ENCODE assay signal across 25 mouse cellular contexts in the genomic region with DNA sequence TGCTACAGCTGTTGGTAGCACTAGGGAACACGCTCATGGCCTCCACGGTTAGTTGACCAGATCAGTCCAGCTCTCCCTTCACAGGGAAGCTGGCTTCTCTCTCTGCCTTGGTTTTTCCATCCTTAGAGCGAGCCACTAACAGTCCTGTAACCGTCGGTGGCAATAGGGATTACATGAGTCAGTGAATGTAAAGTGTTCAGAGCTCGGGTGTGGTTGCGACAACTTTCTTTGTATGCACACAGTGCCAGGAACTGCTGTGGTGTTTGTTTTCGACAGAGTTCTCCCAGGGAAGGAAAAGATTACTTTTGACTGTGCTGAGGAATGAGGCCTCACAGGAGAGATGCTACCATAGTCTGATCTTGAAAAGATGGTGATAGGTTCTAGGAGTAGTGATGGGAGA. TPM values are rescaled to one million over a fixed set of nuclear protein-coding genes. Genes with fewer than 3 reads are reported as not detected.
DNase-seq lines count a peak whose midpoint lies in the region; ATAC-seq and TF ChIP-seq lines count a peak whose summit lies in the region.
"Had no signal": no experiment of that assay in that cellular context is flagged by ENCODE, and none has a peak within 500 bp of the region (broad histone marks: within the 10 kb centered on the region; RNA-seq: fewer than 3 reads in every experiment).

No protein-coding gene starts in this region.

- peaks cover 32% of the 10 kb centered on the region for H3K4me1 ChIP-seq in kidney, embryonic 16.5 days (ENCODE audit: insufficient read depth, low read length)
- peaks cover 14% of the 10 kb centered on the region for H3K4me1 ChIP-seq in ES-Bruce4 (ENCODE audit: control insufficient read depth, insufficient read depth, low read length)
- peaks cover 35% of the 10 kb centered on the region for H3K4me1 ChIP-seq in stomach, embryonic 14.5 days (ENCODE audit: control insufficient read depth, insufficient read depth, low read length)

- no peaks in the 10 kb centered on the region for H3K27me3 ChIP-seq in kidney, embryonic 16.5 days (ENCODE audit: insufficient read depth, low read length)
- no peaks in the 10 kb centered on the region for H3K27me3 ChIP-seq in ES-Bruce4 (ENCODE audit: control insufficient read depth, insufficient read depth, low read length, poor library complexity, severe bottlenecking)
- H3K27me3 ChIP-seq in stomach, embryonic 14.5 days (ENCODE audit: control insufficient read depth, insufficient read depth, low read length), result no peaks in the 10 kb centered on the region

- H3K27ac ChIP-seq in kidney, embryonic 16.5 days (ENCODE audit: low read length), result no peak overlapping the region
- no peak overlapping the region for H3K27ac ChIP-seq in ES-Bruce4 (ENCODE audit: insufficient read depth, low read length)
- peak overlapping the region; percentile 62; the same call in 1 of the 2 replicates for H3K27ac ChIP-seq in stomach, embryonic 14.5 days (ENCODE audit: low read length)
- H3K27ac ChIP-seq: embryonic facial prominence, embryonic 10.5 days; gastrocnemius, adult 2 months; heart, embryonic 10.5 days; hindbrain, embryonic 14.5 days had no signal

- H3K9me3 ChIP-seq in kidney, embryonic 16.5 days (ENCODE audit: low read length), result no peaks in the 10 kb centered on the region
- H3K9me3 ChIP-seq in ES-Bruce4 (replicated peaks; ENCODE audit: control insufficient read depth, insufficient read depth, low read length, poor library complexity, severe bottlenecking), result no peaks in the 10 kb centered on the region
- H3K9me3 ChIP-seq in stomach, embryonic 14.5 days (ENCODE audit: control insufficient read depth, low read depth, low read length), result no peaks in the 10 kb centered on the region
- H3K9me3 ChIP-seq: embryonic facial prominence, embryonic 10.5 days; heart, embryonic 10.5 days had no signal

- no peak for DNase-seq in kidney, adult 18-20 months
- DNase-seq in R1 (ENCODE audit: low read depth, low spot score), result peak; percentile 34
- no peak for DNase-seq in heart, adult 8-10 months (ENCODE audit: low spot score)
- DNase-seq in thymus, postnatal 10 days (ENCODE audit: low spot score in 2 of 2), result no peak
- no peak for DNase-seq in right cerebral cortex, postnatal 36 days (ENCODE audit: low spot score in 2 of 2)
- DNase-seq: adrenal gland, adult 8-10 months; adrenal gland, postnatal 36 days; cerebellum, adult 2 months; cerebellum, postnatal 10 days; gastrocnemius, adult 2 months; gastrocnemius, postnatal 25 days; heart, adult 11 months; heart, postnatal 10 days; heart, postnatal 4 days had no signal

- ATAC-seq in kidney, embryonic 16.5 days (ENCODE audit: low FRiP score, low TSS enrichment), result no peak
- ATAC-seq in stomach, embryonic 14.5 days (ENCODE audit: insufficient number of reproducible peaks, insufficient read depth, low FRiP score, low read depth), result no peak
- ATAC-seq: activated CD4-positive, CD25-positive, alpha-beta regulatory T cell, adult 4 months; forebrain, embryonic 14.5 days had no signal

- peak overlapping the region; percentile 10; the same call in 1 of the 2 replicates for H3K9ac ChIP-seq in kidney, embryonic 16.5 days (replicated peaks; ENCODE audit: low read length)
- no peak overlapping the region for H3K9ac ChIP-seq in ES-Bruce4 (ENCODE audit: low read depth, poor library complexity, severe bottlenecking)
- no peak overlapping the region for H3K9ac ChIP-seq in stomach, embryonic 14.5 days (replicated peaks; ENCODE audit: low read depth, low read length)
- H3K9ac ChIP-seq: hindbrain, embryonic 14.5 days had no signal

- H3K36me3 ChIP-seq in kidney, embryonic 16.5 days (ENCODE audit: insufficient read depth, low read length), result no peaks in the 10 kb centered on the region
- H3K36me3 ChIP-seq in ES-Bruce4 (ENCODE audit: control insufficient read depth, insufficient read depth, low read length, poor library complexity, severe bottlenecking), result no peaks in the 10 kb centered on the region
- no peaks in the 10 kb centered on the region for H3K36me3 ChIP-seq in stomach, embryonic 14.5 days (ENCODE audit: control insufficient read depth, insufficient read depth, low read length)
- H3K36me3 ChIP-seq: embryonic facial prominence, embryonic 10.5 days; heart, embryonic 10.5 days had no signal

- no peak for TF ChIP-seq CTCF in ES-Bruce4 (IDR thresholded peaks at IDR 0.05; ENCODE audit: low read depth, low read length)

- no peak overlapping the region for H3K4me3 ChIP-seq in kidney, embryonic 16.5 days (ENCODE audit: low read length)
- H3K4me3 ChIP-seq in ES-Bruce4 (ENCODE audit: low read depth, low read length), result peak overlapping the region; percentile 20; the same call in 1 of the 2 replicates
- no peak overlapping the region for H3K4me3 ChIP-seq in stomach, embryonic 14.5 days (ENCODE audit: low read depth, low read length)
- H3K4me3 ChIP-seq: embryonic facial prominence, embryonic 10.5 days; gastrocnemius, adult 2 months; heart, embryonic 10.5 days had no signal

- TF ChIP-seq POLR2A in ES-Bruce4 (IDR thresholded peaks at IDR 0.05; ENCODE audit: insufficient read depth, low read length), result no peak

- no peak for TF ChIP-seq EP300 in ES-Bruce4 (IDR thresholded peaks at IDR 0.05; ENCODE audit: insufficient read depth, low read depth, low read length)

- no peak overlapping the region for H3K4me2 ChIP-seq in kidney, embryonic 16.5 days (replicated peaks; ENCODE audit: low read depth, low read length)
- H3K4me2 ChIP-seq in stomach, embryonic 14.5 days (replicated peaks; ENCODE audit: low read depth, low read length), result no peak overlapping the region
- H3K4me2 ChIP-seq: hindbrain, embryonic 14.5 days had no signal

- 64% methylated on average over 8 of the region's 8 CpGs for WGBS in kidney, embryonic 16.5 days
- WGBS in stomach, embryonic 14.5 days, result 69% methylated on average over 8 of the region's 8 CpGs

RNA-seq across cellular contexts. Expression of a gene that starts 29.5 kb away (rescaled TPM):
- polyA plus RNA-seq in kidney, embryonic 16.5 days (2015; fragmentation: Nextera tagmentation; extraction: Ambion mirVana), result not detected in 2 replicates
- polyA plus RNA-seq in ES-Bruce4 (2011; ENCODE audit: insufficient read depth, insufficient read length, low read depth, missing spikeins), result not detected in 2 replicates
- 0.72 TPM in 1 of 2 replicates, not detected in the other for polyA plus RNA-seq in stomach, embryonic 14.5 days (2014; fragmentation: Nextera tagmentation; extraction: Ambion mirVana)
- 1 to 10 TPM in 1 of 4 experiments, under 1 TPM in 3; 0.56 to 1.2 (median 0.94) TPM for total RNA-seq in heart, adult 8-10 months (2022)
- total RNA-seq: adrenal gland, adult 8-10 months; adrenal gland, postnatal 36 days; ES-E14; gastrocnemius, postnatal 25 days; heart, postnatal 10 days had no signal
- polyA plus RNA-seq: activated CD4-positive, CD25-positive, alpha-beta regulatory T cell, adult 4 months; C2C12; embryonic facial prominence, embryonic 10.5 days; embryonic facial prominence, embryonic 14.5 days; heart, embryonic 10.5 days; hindbrain, embryonic 14.5 days had no signal
